Mouse (Mus musculus) liver, postnatal 0 days (tissue): ENCODE measurements around the gene Lmo1. TPM values are rescaled to one million over a fixed set of nuclear protein-coding genes. Genes with fewer than 3 reads are reported as not detected.
A peak's percentile ranks its signal among the peaks of the same experiment; 100 is the strongest.
"Not testable (repeated sequence)": the region's sequence is repeated elsewhere in the genome, so short reads cannot be mapped to it uniquely, and the experiment has no call there.

Experiments
- ATAC-seq: fragments of 200-750 bp; cut with Nextera tagmentation; 2 replicates; pipeline ENCODE4 v1.8.0; 2017; ENCODE audit warnings: mild to moderate bottlenecking, moderate library complexity
- DNase-seq: peaks from one replicate; pipeline ENCODE4 v3.0.0-alpha.2; 2016
- H3K27ac ChIP-seq: fragments of 300-500 bp; sonication (generic); 2 replicates; pipeline ENCODE4 v1.5.1; 2014; ENCODE audit warnings: antibody characterized with exemption, moderate library complexity, mild to moderate bottlenecking, low read depth
- H3K27me3 ChIP-seq: fragments of 300-500 bp; sonication (generic); 2 replicates; pipeline ENCODE4 v1.6.1; 2014; ENCODE audit warnings: low read length, control low read depth, mixed read lengths; ENCODE audit not compliant: insufficient read depth
- H3K36me3 ChIP-seq: fragments of 300-500 bp; sonication (generic); replicated peaks from 2 replicates; pipeline ENCODE4 v1.6.1; 2014; ENCODE audit warnings: mild to moderate bottlenecking, control low read depth, low read length, moderate library complexity, mixed read lengths; ENCODE audit not compliant: insufficient read depth
- H3K4me1 ChIP-seq: fragments of 300-500 bp; sonication (generic); 2 replicates; pipeline ENCODE4 v1.6.1; 2014; ENCODE audit warnings: antibody characterized with exemption, mild to moderate bottlenecking, control low read depth; ENCODE audit not compliant: insufficient read depth
- H3K4me2 ChIP-seq: fragments of 300-500 bp; sonication (generic); 2 replicates; pipeline ENCODE4 v1.6.1; 2014; ENCODE audit warnings: low read depth, mild to moderate bottlenecking, low read length, moderate library complexity, mixed read lengths
- H3K4me3 ChIP-seq: fragments of 300-500 bp; sonication (generic); 2 replicates; pipeline ENCODE4 v1.5.1; 2014; ENCODE audit warnings: low read depth, low read length
- H3K9ac ChIP-seq: fragments of 300-500 bp; sonication (generic); replicated peaks from 2 replicates; pipeline ENCODE4 v1.6.1; 2014; ENCODE audit warnings: mild to moderate bottlenecking, moderate library complexity
- H3K9me3 ChIP-seq: fragments of 300-500 bp; sonication (generic); 2 replicates; pipeline ENCODE4 v1.6.1; 2016; ENCODE audit warnings: mild to moderate bottlenecking, control low read depth, low read length, mixed read lengths
- CTCF ChIP-seq: sonication (generic); IDR thresholded peaks from 2 replicates; pipeline ENCODE4 v1.5.1; 2016; ENCODE audit warnings: antibody characterized with exemption, low read depth
- EP300 ChIP-seq: IDR thresholded peaks from 2 replicates; pipeline ENCODE4 v1.6.1; 2016; ENCODE audit warnings: antibody characterized with exemption, low read depth, mild to moderate bottlenecking
- WGBS: fragments of 180-500 bp; shearing (Covaris S2); extraction: QIAGEN DNeasy Blood & Tissue Kit; methylation state at CpG from one replicate; pipeline ENCODE4 v1.1.7; 2014; ENCODE audit not compliant: insufficient replicate concordance; 5-methylcytosine and 5-hydroxymethylcytosine counted together
- polyA plus RNA-seq: library from polyadenylated mRNA; unstranded; fragments of >200 nt; fragmentation: Nextera tagmentation; extraction: Ambion mirVana; gene quantifications from 2 replicates; pipeline ENCODE4 v1.2.1, GENCODE M21; 2015

Lmo1 gene
- polyA plus RNA-seq, 1 experiment from 2014 or later = 1.8 TPM

- TF ChIP-seq CTCF (no peak), EP300 (no peak)
- ATAC-seq = no peak; the same call in 1 of the 2 replicates
- Histone ChIP-seq H3K36me3 (no peaks in the 10 kb centered on the region), H3K4me3 (no peak overlapping the region), H3K4me2 (no peak overlapping the region), H3K9me3 (no peaks in the 10 kb centered on the region), H3K4me1 (no peaks in the 10 kb centered on the region; the same call in 1 of the 2 replicates), H3K9ac (no peak overlapping the region), H3K27me3 (no peaks in the 10 kb centered on the region), H3K27ac (no peak overlapping the region)
- DNase-seq = no peak
- WGBS = 45% methylated on average over 2 of the region's 2 CpGs
These were observed 43.4 kb downstream of the Lmo1 start for GRCm38 (mm10) chr7:109131565-109131964.

DNA sequence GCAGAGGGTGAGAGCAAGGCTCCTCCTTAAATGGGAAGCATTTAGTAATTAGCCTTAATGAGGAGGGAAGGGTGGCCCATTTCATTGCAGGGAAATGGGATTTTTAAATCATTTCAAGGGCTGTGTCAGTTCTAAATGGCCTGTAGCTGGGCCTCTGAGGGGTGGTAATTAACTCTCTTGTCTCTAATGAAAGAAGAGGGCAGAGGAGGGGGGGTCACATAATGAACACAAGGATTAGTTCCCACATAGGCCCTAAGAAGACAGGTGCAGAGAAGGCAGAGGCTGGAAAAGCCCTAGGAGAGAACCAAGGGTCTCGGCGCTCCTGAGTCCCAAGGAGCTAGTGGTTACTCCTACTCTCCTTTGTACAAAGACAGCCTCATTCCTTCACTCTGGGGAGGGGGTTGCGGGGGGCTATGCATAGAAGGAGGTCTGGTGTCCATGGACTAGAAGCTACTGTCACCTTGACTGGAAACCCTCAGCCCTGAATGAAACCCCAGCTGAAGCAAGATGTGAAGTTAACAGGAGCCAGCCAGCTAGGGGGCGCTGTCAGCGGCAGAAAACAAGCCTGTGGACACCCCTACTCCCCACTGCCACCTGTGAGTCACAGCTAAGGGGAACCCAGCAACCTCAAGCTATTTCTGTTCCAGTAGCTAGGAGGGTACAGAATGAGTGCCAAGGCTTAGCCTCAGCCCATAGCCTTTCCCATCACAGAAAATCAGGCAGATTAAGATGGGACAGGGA is 44.9 kb downstream of the Lmo1 start:
- Histone ChIP-seq H3K27me3 (no peaks in the 10 kb centered on the region), H3K9ac (no peak overlapping the region), H3K4me1 (no peaks in the 10 kb centered on the region; the same call in 1 of the 2 replicates), H3K4me2 (no peak overlapping the region), H3K27ac (no peak overlapping the region), H3K36me3 (no peaks in the 10 kb centered on the region), H3K9me3 (no peaks in the 10 kb centered on the region), H3K4me3 (no peak overlapping the region)
- ATAC-seq (no peak), DNase-seq (no peak)
- 59% methylated on average over 5 of the region's 5 CpGs for WGBS
- TF ChIP-seq CTCF = peak; percentile 43
- no peak for TF ChIP-seq EP300

DNA sequence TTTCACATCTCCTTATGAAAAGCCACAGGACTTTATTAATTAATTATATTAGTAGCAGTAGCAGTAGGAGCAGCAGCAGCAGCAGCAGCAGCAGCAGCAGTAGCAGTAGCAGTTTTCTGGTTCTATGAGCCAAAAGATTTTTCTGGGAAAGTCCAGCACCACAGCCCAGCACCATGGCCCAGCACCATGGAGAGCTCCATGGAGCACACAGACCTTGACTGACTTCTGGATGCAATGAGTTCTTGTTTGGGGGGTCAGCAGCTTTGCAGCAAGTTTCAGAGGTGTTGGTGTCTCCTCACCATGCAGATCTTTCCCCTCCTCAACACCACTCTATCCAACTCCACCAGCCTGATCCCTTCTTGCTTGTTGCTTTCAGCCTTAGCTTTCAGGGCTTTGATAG is 45.6 kb downstream of the Lmo1 start:
- Histone ChIP-seq H3K9ac (no peak overlapping the region), H3K4me3 (no peak overlapping the region), H3K27ac (no peak overlapping the region), H3K9me3 (no peaks in the 10 kb centered on the region), H3K27me3 (no peaks in the 10 kb centered on the region), H3K36me3 (no peaks in the 10 kb centered on the region), H3K4me1 (no peaks in the 10 kb centered on the region; the same call in 1 of the 2 replicates), H3K4me2 (no peak overlapping the region)
- TF ChIP-seq EP300 (no peak), CTCF (no peak)
- DNase-seq = no peak
- ATAC-seq = no peak

- no peaks in the 10 kb centered on the region for H3K27me3 ChIP-seq
- H3K27ac ChIP-seq = no peak overlapping the region
- no peaks in the 10 kb centered on the region for H3K9me3 ChIP-seq
- WGBS = 43% methylated on average over 4 of the region's 4 CpGs
- H3K4me1 ChIP-seq = peaks cover 22% of the 10 kb centered on the region
- no peaks in the 10 kb centered on the region for H3K36me3 ChIP-seq
- DNase-seq (peak; percentile 13), ATAC-seq (no peak)
- TF ChIP-seq CTCF (no peak), EP300 (no peak)
- H3K9ac ChIP-seq = no peak overlapping the region
- no peak overlapping the region for H3K4me2 ChIP-seq
- no peak overlapping the region for H3K4me3 ChIP-seq
These were observed 59.1 kb downstream of the Lmo1 start for GRCm38 (mm10) chr7:109115929-109116328.

DNA sequence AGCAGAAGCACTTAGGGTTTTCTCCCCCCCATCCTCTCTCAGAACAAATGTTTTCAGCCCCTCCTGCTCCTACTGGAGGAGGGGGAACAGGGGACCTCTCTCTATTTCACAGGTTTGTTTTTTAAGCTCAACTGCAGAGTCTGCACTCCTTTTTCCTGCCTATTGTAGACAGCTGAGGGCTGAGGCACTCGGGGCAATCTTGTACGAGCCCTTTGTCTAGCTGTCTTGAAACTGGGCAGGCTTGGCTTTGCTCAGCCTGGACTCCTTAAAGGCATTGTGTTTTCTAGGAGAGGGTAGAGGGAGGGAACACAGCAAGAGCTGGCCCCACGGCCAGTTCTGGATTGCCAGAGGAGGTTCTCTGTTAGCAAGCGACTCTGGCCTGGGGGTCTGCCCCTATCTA is 59.5 kb downstream of the Lmo1 start:
- H3K27me3 ChIP-seq, DNase-seq, H3K36me3 ChIP-seq, H3K9ac ChIP-seq, H3K4me3 ChIP-seq, ATAC-seq, H3K9me3 ChIP-seq, H3K27ac ChIP-seq, H3K4me2 ChIP-seq: not testable (repeated sequence)
- WGBS = 14% methylated on average over 1 of the region's 4 CpGs
- peaks cover 22% of the 10 kb centered on the region for H3K4me1 ChIP-seq

DNA sequence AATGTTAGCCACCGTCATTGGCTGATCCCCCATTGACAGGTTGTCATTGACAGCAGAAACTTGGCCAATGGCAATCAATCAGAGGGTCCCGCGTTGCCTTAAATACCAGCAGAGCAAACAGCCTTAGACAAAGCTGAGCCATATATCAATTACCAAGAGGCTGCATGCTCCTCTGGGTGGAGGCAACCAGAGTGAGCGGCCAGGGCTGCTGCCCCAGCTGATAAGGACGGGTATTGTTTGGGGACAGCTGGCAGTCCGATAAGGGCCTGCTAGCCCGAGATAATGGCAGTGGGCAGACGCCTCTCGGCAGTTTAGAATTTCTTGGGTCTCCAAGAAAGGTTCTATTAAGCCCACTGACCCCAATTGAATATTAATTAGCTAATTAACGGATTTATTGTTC is 60.1 kb downstream of the Lmo1 start:
- Histone ChIP-seq H3K4me2 (peak overlapping the region; percentile 55), H3K4me1 (peaks cover 23% of the 10 kb centered on the region), H3K4me3 (no peak overlapping the region), H3K9me3 (no peaks in the 10 kb centered on the region), H3K9ac (no peak overlapping the region), H3K36me3 (no peaks in the 10 kb centered on the region), H3K27ac (peak overlapping the region; percentile 22; the same call in 1 of the 2 replicates), H3K27me3 (no peaks in the 10 kb centered on the region)
- ATAC-seq (peak; percentile 90), DNase-seq (peak; percentile 82)
- TF ChIP-seq CTCF = no peak
- TF ChIP-seq EP300 = peak; percentile 98
- WGBS = 15% methylated on average over 10 of the region's 10 CpGs

- Histone ChIP-seq H3K27ac (peak overlapping the region; percentile 64), H3K9me3 (no peaks in the 10 kb centered on the region), H3K36me3 (no peaks in the 10 kb centered on the region), H3K9ac (no peak overlapping the region), H3K4me2 (peak overlapping the region; percentile 50), H3K4me3 (no peak overlapping the region), H3K27me3 (no peaks in the 10 kb centered on the region), H3K4me1 (peaks cover 23% of the 10 kb centered on the region)
- peak; percentile 97 for TF ChIP-seq EP300
- TF ChIP-seq CTCF = no peak
- peak; percentile 81 for ATAC-seq
- DNase-seq = peak; percentile 56
- WGBS = 46% methylated on average over 5 of the region's 5 CpGs
These were observed 64.0 kb downstream of the Lmo1 start for GRCm38 (mm10) chr7:109111000-109111399.
